Mouse (Mus musculus) intestine, postnatal 0 days (tissue): ENCODE results near the gene Dhx8. TPM values are rescaled to one million over a fixed set of nuclear protein-coding genes. Genes with fewer than 3 reads are reported as not detected.

Experiments used
- ATAC-seq: fragments of 200-750 bp; cut with Nextera tagmentation; 2 replicates; pipeline ENCODE4 v1.8.0; 2017; ENCODE audit warnings: mild to moderate bottlenecking, moderate TSS enrichment, moderate library complexity
- H3K27ac ChIP-seq: fragments of 300-500 bp; sonication (generic); 2 replicates; pipeline ENCODE4 v1.5.1; 2014; ENCODE audit warnings: mild to moderate bottlenecking, low read depth, low read length, moderate library complexity
- H3K27me3 ChIP-seq: fragments of 300-500 bp; sonication (generic); replicated peaks from 2 replicates; pipeline ENCODE4 v1.6.1; 2014; ENCODE audit warnings: low read length, mixed read lengths; ENCODE audit not compliant: control insufficient read depth, insufficient read depth
- H3K36me3 ChIP-seq: fragments of 300-500 bp; sonication (generic); 2 replicates; pipeline ENCODE4 v1.6.1; 2014; ENCODE audit warnings: mild to moderate bottlenecking, moderate library complexity; ENCODE audit not compliant: control insufficient read depth, insufficient read depth
- H3K4me1 ChIP-seq: fragments of 300-500 bp; sonication (generic); replicated peaks from 2 replicates; pipeline ENCODE4 v1.6.1; 2014; ENCODE audit warnings: antibody characterized with exemption, low read length, mixed read lengths; ENCODE audit not compliant: control insufficient read depth, insufficient read depth
- H3K4me2 ChIP-seq: fragments of 300-500 bp; sonication (generic); replicated peaks from 2 replicates; pipeline ENCODE4 v1.6.1; 2014; ENCODE audit warnings: low read depth, mild to moderate bottlenecking, moderate library complexity
- H3K4me3 ChIP-seq: fragments of 300-500 bp; sonication (generic); 2 replicates; pipeline ENCODE4 v1.5.1; 2014; ENCODE audit warnings: low read depth, low read length
- H3K9ac ChIP-seq: fragments of 300-500 bp; sonication (generic); 2 replicates; pipeline ENCODE4 v1.6.1; 2014; ENCODE audit warnings: mild to moderate bottlenecking, low read depth, low read length
- H3K9me3 ChIP-seq: fragments of 300-500 bp; sonication (generic); 2 replicates; pipeline ENCODE4 v1.6.1; 2016; ENCODE audit warnings: mixed run types; ENCODE audit not compliant: control insufficient read depth
- CTCF ChIP-seq: sonication (generic); IDR thresholded peaks from 2 replicates; pipeline ENCODE4 v1.5.1; 2016; ENCODE audit warnings: low read depth, mild to moderate bottlenecking, control low read depth, antibody characterized with exemption, moderate library complexity
- WGBS: fragments of 180-500 bp; shearing (Covaris S2); extraction: QIAGEN DNeasy Blood & Tissue Kit; methylation state at CpG from one replicate; pipeline ENCODE4 v1.1.7; 2014; 5-methylcytosine and 5-hydroxymethylcytosine counted together
- polyA plus RNA-seq: library from polyadenylated mRNA; unstranded; fragments of >200 nt; fragmentation: Nextera tagmentation; extraction: Ambion mirVana; gene quantifications from 2 replicates; pipeline ENCODE4 v1.2.1, GENCODE M21; 2015

Gene Dhx8
- polyA plus RNA-seq, 1 experiment from 2014 or later: 11.6 TPM

GRCm38 (mm10) chr11:101772449-101772848 lies 39.7 kb downstream of the Dhx8 start:
- Histone ChIP-seq H3K27me3 (no peaks in the 10 kb centered on the region), H3K36me3 (peaks cover 18% of the 10 kb centered on the region), H3K27ac (no peak overlapping the region), H3K4me2 (peak overlapping the region; percentile 72), H3K4me3 (peak overlapping the region; percentile 39), H3K4me1 (peaks cover 5% of the 10 kb centered on the region; the same call in 1 of the 2 replicates), H3K9ac (peak overlapping the region; percentile 37; the same call in 1 of the 2 replicates), H3K9me3 (no peaks in the 10 kb centered on the region)
- TF ChIP-seq CTCF: no peak
- ATAC-seq: peak; percentile 72
- WGBS: under 1% methylated on average over 16 of the region's 16 CpGs

- ATAC-seq: no peak
- H3K9me3 ChIP-seq: no peaks in the 10 kb centered on the region
- H3K36me3 ChIP-seq: no peaks in the 10 kb centered on the region
- no peak for TF ChIP-seq CTCF
- H3K9ac ChIP-seq: no peak overlapping the region
- 73% methylated on average over 4 of the region's 4 CpGs for WGBS
- no peak overlapping the region for H3K4me2 ChIP-seq
- no peak overlapping the region for H3K27ac ChIP-seq
- H3K4me3 ChIP-seq: no peak overlapping the region
- H3K4me1 ChIP-seq: peaks cover 5% of the 10 kb centered on the region; the same call in 1 of the 2 replicates
- peaks cover under 1% of the 10 kb centered on the region; the same call in 1 of the 2 replicates for H3K27me3 ChIP-seq
Observed at GRCm38 (mm10) chr11:101776846-101777245, 44.1 kb downstream of the Dhx8 start.

- H3K4me3 ChIP-seq: no peak overlapping the region
- 0 out of 2 replicates have a peak, but pooled peaks cover 2% of the 10 kb centered on the region for H3K4me1 ChIP-seq
- no peaks in the 10 kb centered on the region for H3K36me3 ChIP-seq
- H3K27me3 ChIP-seq: peaks cover 58% of the 10 kb centered on the region
- no peaks in the 10 kb centered on the region for H3K9me3 ChIP-seq
- H3K27ac ChIP-seq: no peak overlapping the region
- TF ChIP-seq CTCF: no peak
- WGBS: 70% methylated on average over 1 of the region's 1 CpGs
- H3K9ac ChIP-seq: no peak overlapping the region
- H3K4me2 ChIP-seq: no peak overlapping the region
- ATAC-seq: no peak
Observed at GRCm38 (mm10) chr11:101783135-101783534, 50.4 kb downstream of the Dhx8 start.

GRCm38 (mm10) chr11:101783584-101783983 lies 50.9 kb downstream of the Dhx8 start:
- Histone ChIP-seq H3K4me2 (peak overlapping the region; percentile 98; the same call in 1 of the 2 replicates), H3K4me3 (peak overlapping the region; percentile 57; the same call in 1 of the 2 replicates), H3K27me3 (peaks cover 58% of the 10 kb centered on the region), H3K9ac (no peak overlapping the region), H3K9me3 (no peaks in the 10 kb centered on the region), H3K27ac (no peak overlapping the region), H3K4me1 (0 out of 2 replicates have a peak, but pooled peaks cover 2% of the 10 kb centered on the region), H3K36me3 (no peaks in the 10 kb centered on the region)
- 29% methylated on average over 9 of the region's 9 CpGs for WGBS
- no peak for ATAC-seq
- TF ChIP-seq CTCF: no peak

- Histone ChIP-seq H3K27me3 (peaks cover 58% of the 10 kb centered on the region), H3K9ac (peak overlapping the region; percentile 45), H3K27ac (no peak overlapping the region), H3K4me1 (0 out of 2 replicates have a peak, but pooled peaks cover 2% of the 10 kb centered on the region), H3K36me3 (no peaks in the 10 kb centered on the region), H3K4me2 (peak overlapping the region; percentile 98), H3K4me3 (peak overlapping the region; percentile 57), H3K9me3 (no peaks in the 10 kb centered on the region)
- WGBS: 2% methylated on average over 19 of the region's 19 CpGs
- no peak for ATAC-seq
- TF ChIP-seq CTCF: no peak
Observed at GRCm38 (mm10) chr11:101784072-101784471, 51.4 kb downstream of the Dhx8 start.

GRCm38 (mm10) chr11:101784488-101785142 lies 51.9 kb downstream of the Dhx8 start:
- Histone ChIP-seq H3K27me3 (peaks cover 58% of the 10 kb centered on the region), H3K4me3 (peak overlapping the region; percentile 57), H3K4me2 (peak overlapping the region; percentile 98), H3K27ac (no peak overlapping the region), H3K9ac (peak overlapping the region; percentile 45), H3K9me3 (no peaks in the 10 kb centered on the region), H3K36me3 (no peaks in the 10 kb centered on the region), H3K4me1 (0 out of 2 replicates have a peak, but pooled peaks cover 2% of the 10 kb centered on the region)
- WGBS: under 1% methylated on average over 44 of the region's 67 CpGs
- TF ChIP-seq CTCF: no peak
- ATAC-seq: peak; percentile 45
